In genomic region chr11:3714486-3714885, GRCm38 (mm10) we compare ENCODE assay signal across 10 mouse cellular contexts.
DNase-seq lines count a peak whose midpoint lies in the region; TF ChIP-seq lines count a peak whose summit lies in the region.
"Had no signal": no experiment of that assay in that cellular context is flagged by ENCODE, and none has a peak within 500 bp of the region (broad histone marks: within the 10 kb centered on the region; RNA-seq: fewer than 3 reads in every experiment).

No protein-coding gene starts in this region.

- peaks cover 13% of the 10 kb centered on the region for H3K27me3 ChIP-seq in C2C12 (ENCODE audit: control insufficient read depth, insufficient read depth, insufficient read length)
- H3K27me3 ChIP-seq: heart, embryonic 15.5 days; stomach, embryonic 15.5 days had no signal

- H3ac ChIP-seq in C2C12 (ENCODE audit: control insufficient read depth, insufficient read length, low read depth) = no peak overlapping the region

- H3K79me2 ChIP-seq in C2C12 (ENCODE audit: control insufficient read depth, insufficient read depth) = no peaks in the 10 kb centered on the region

- H3K79me3 ChIP-seq in C2C12 (ENCODE audit: low read depth) = no peaks in the 10 kb centered on the region

- peak; percentile 41 for DNase-seq in Muller cell, postnatal 12 days (ENCODE audit: inconsistent ontology term)
- peak; percentile 84 to 89 for DNase-seq in cerebellum, postnatal 10 days
- DNase-seq in frontal cortex, postnatal 36 days (ENCODE audit: low spot score in 2 of 2) = peak; percentile 66 to 81
- peak; percentile 42 to 78 for DNase-seq in layer of hippocampus, adult 18-20 months (ENCODE audit: low spot score in 2 of 2)
- peak; percentile 49 for DNase-seq in lung, postnatal 25 days (ENCODE audit: low spot score)
- peak; percentile 70 to 79 for DNase-seq in right cerebral cortex, postnatal 10 days (ENCODE audit: low spot score in 2 of 2)
- DNase-seq in urinary bladder, postnatal 25 days (ENCODE audit: low spot score) = peak; percentile 50

- H3K4me3 ChIP-seq in C2C12 (ENCODE audit: insufficient read depth, poor library complexity, severe bottlenecking) = no peak overlapping the region
- H3K4me3 ChIP-seq: heart, embryonic 15.5 days; stomach, embryonic 15.5 days had no signal

- no peaks in the 10 kb centered on the region for H3K36me3 ChIP-seq in C2C12 (ENCODE audit: control insufficient read depth, insufficient read depth)
- H3K36me3 ChIP-seq: heart, embryonic 15.5 days; stomach, embryonic 15.5 days had no signal

- TF ChIP-seq CTCF in C2C12 (IDR thresholded peaks at IDR 0.05; ENCODE audit: control insufficient read depth, insufficient read depth, insufficient read length) = peak; percentile 94

TF ChIP-seq in C2C12, 6 proteins besides CTCF, POLR2A, EP300 and RAD21:
- no peak for TF ChIP-seq MYOD1 (IDR thresholded peaks at IDR 0.05; ENCODE audit: control insufficient read depth, insufficient read length, low read depth)
- TF ChIP-seq USF1 (IDR thresholded peaks at IDR 0.05; ENCODE audit: low read depth) = no peak
- no peak for TF ChIP-seq FOSL1 (IDR thresholded peaks at IDR 0.05; ENCODE audit: insufficient read depth, low read length, poor library complexity, severe bottlenecking)
- TF ChIP-seq MYOG (IDR thresholded peaks at IDR 0.05; ENCODE audit: control insufficient read depth, extremely low read depth, insufficient read length) = no peak
- TF ChIP-seq MAX (IDR thresholded peaks at IDR 0.05) = no peak
- TF ChIP-seq CEBPB (IDR thresholded peaks at IDR 0.05; ENCODE audit: low read depth) = no peak
TF ChIP-seq in C2C12: peak in this region for 0.
